Mouse (Mus musculus) CH12.LX (cell line): ENCODE results near the gene Camta1. TPM values are rescaled to one million over a fixed set of nuclear protein-coding genes. Genes with fewer than 3 reads are reported as not detected.

Source experiments
- DNase-seq: peaks from one replicate; pipeline ENCODE4 v3.0.0-alpha.2; 2013; ENCODE audit errors: extremely low read depth
- H3K27ac ChIP-seq: 2 replicates; pipeline ENCODE4 v1.5.1; 2012; ENCODE audit warnings: low read depth, mild to moderate bottlenecking, control low read depth, moderate library complexity; ENCODE audit not compliant: insufficient read depth
- H3K27me3 ChIP-seq: replicated peaks from 2 replicates; pipeline ENCODE3; 2012; ENCODE audit warnings: inconsistent platforms
- H3K36me3 ChIP-seq, 2 experiments: replicated peaks in 1 of 2; 2 replicates each; pipeline versions ENCODE3 to v1.6.1; 2012; ENCODE audit warnings: inconsistent platforms in 1 of 2, low read length in 1 of 2, mild to moderate bottlenecking in 1 of 2, mixed read lengths in 1 of 2, moderate library complexity in 1 of 2; ENCODE audit not compliant: control insufficient read depth in 1 of 2, insufficient read depth in 1 of 2
- H3K4me1 ChIP-seq, 2 experiments: 2 replicates each; pipeline ENCODE4 v1.6.1; 2012; ENCODE audit warnings: inconsistent platforms in 1 of 2, moderate library complexity in 1 of 2; ENCODE audit not compliant: insufficient read depth in 2 of 2, control insufficient read depth in 1 of 2
- H3K4me2 ChIP-seq: 2 replicates; pipeline ENCODE4 v1.6.1; 2012; ENCODE audit warnings: low read depth, mild to moderate bottlenecking, control low read depth; ENCODE audit not compliant: poor library complexity, insufficient read depth, severe bottlenecking
- H3K4me3 ChIP-seq, 3 experiments: fragments of 150-350 bp in 1 of 3; sonication (generic) in 1 of 3; replicated peaks in 1 of 3; 2 replicates each; pipeline versions ENCODE3 to v1.5.1; 2011 to 2012; ENCODE audit warnings: low read depth in 2 of 3, low read length in 2 of 3, mild to moderate bottlenecking in 2 of 3, moderate library complexity in 2 of 3, control low read depth in 1 of 3, improper control_type of control experiment in 1 of 3, inconsistent platforms in 1 of 3, mixed read lengths in 1 of 3; ENCODE audit not compliant: poor library complexity in 1 of 3
- H3K79me2 ChIP-seq: replicated peaks from 2 replicates; pipeline ENCODE4 v1.6.1; 2012; ENCODE audit warnings: mild to moderate bottlenecking, moderate library complexity; ENCODE audit not compliant: control insufficient read depth, poor library complexity, insufficient read depth, severe bottlenecking; ENCODE audit errors: extremely low read depth
- H3K9ac ChIP-seq: 2 replicates; pipeline ENCODE4 v1.6.1; 2012; ENCODE audit warnings: low read depth, mild to moderate bottlenecking, control low read depth, moderate library complexity; ENCODE audit not compliant: insufficient read depth
- H3K9me3 ChIP-seq: replicated peaks from 2 replicates; pipeline ENCODE3; 2012; ENCODE audit warnings: low read length, inconsistent platforms, mixed read lengths
- BHLHE40 ChIP-seq: IDR thresholded peaks from 2 replicates; pipeline ENCODE4 v1.6.1; 2011; ENCODE audit warnings: mild to moderate bottlenecking, low read depth, low read length, improper control_type of control experiment
- CHD2 ChIP-seq: IDR thresholded peaks from 2 replicates; pipeline ENCODE4 v1.6.1; 2011; ENCODE audit warnings: low read length, improper control_type of control experiment
- CTCF ChIP-seq, 2 experiments: IDR thresholded peaks in 1 of 2; conservative IDR thresholded peaks in 1 of 2; 2 replicates each; pipeline ENCODE4 v1.5.1; 2011 to 2012; ENCODE audit warnings: low read depth in 2 of 2, low read length in 2 of 2, improper control_type of control experiment in 1 of 2, inconsistent platforms in 1 of 2, mild to moderate bottlenecking in 1 of 2, moderate library complexity in 1 of 2
- ELF1 ChIP-seq: IDR thresholded peaks from 2 replicates; pipeline ENCODE4 v1.6.1; 2014; ENCODE audit warnings: low read depth, mild to moderate bottlenecking, inconsistent platforms, low read length, improper control_type of control experiment
- EP300 ChIP-seq: IDR thresholded peaks from 2 replicates; pipeline ENCODE4 v1.6.1; 2011; ENCODE audit warnings: low read length, improper control_type of control experiment
- HCFC1 ChIP-seq: IDR thresholded peaks from 2 replicates; pipeline ENCODE4 v1.6.1; 2012; ENCODE audit warnings: low read depth, mild to moderate bottlenecking, inconsistent platforms, low read length, improper control_type of control experiment
- JUN ChIP-seq: IDR thresholded peaks from 2 replicates; pipeline ENCODE4 v1.6.1; 2011; ENCODE audit warnings: low read depth, mild to moderate bottlenecking, low read length, improper control_type of control experiment, moderate library complexity; ENCODE audit not compliant: insufficient read depth
- MAFK ChIP-seq: IDR thresholded peaks from 2 replicates; pipeline ENCODE4 v1.6.1; 2011; ENCODE audit warnings: low read length, improper control_type of control experiment; ENCODE audit not compliant: insufficient replicate concordance
- MXI1 ChIP-seq: IDR thresholded peaks from 2 replicates; pipeline ENCODE4 v1.6.1; 2011; ENCODE audit warnings: mild to moderate bottlenecking, low read depth, low read length, improper control_type of control experiment
- NELFE ChIP-seq: IDR thresholded peaks from 2 replicates; pipeline ENCODE4 v1.6.1; 2011; ENCODE audit warnings: low read depth, low read length, improper control_type of control experiment
- NRF1 ChIP-seq: IDR thresholded peaks from 2 replicates; pipeline ENCODE4 v1.6.1; 2014; ENCODE audit warnings: low read depth, mild to moderate bottlenecking, inconsistent platforms, low read length, improper control_type of control experiment, moderate library complexity
- POLR2AphosphoS2 ChIP-seq: IDR thresholded peaks from 2 replicates; pipeline ENCODE4 v1.6.1; 2011; ENCODE audit warnings: low read depth, low read length, improper control_type of control experiment
- SIN3A ChIP-seq: IDR thresholded peaks from 2 replicates; pipeline ENCODE4 v1.6.1; 2012; ENCODE audit warnings: low read length, improper control_type of control experiment, inconsistent platforms
- SMC3 ChIP-seq: IDR thresholded peaks from 2 replicates; pipeline ENCODE4 v1.6.1; 2011; ENCODE audit warnings: low read depth, low read length, improper control_type of control experiment
- TBP ChIP-seq: conservative IDR thresholded peaks from 2 replicates; pipeline ENCODE4 v1.6.1; 2011; ENCODE audit warnings: low read depth, low read length, improper control_type of control experiment
- UBTF ChIP-seq: IDR thresholded peaks from 2 replicates; pipeline ENCODE4 v1.6.1; 2012; ENCODE audit warnings: low read depth, mild to moderate bottlenecking, inconsistent platforms, low read length, improper control_type of control experiment, moderate library complexity
- ZC3H11A ChIP-seq: IDR thresholded peaks from 2 replicates; pipeline ENCODE4 v1.6.1; 2012; ENCODE audit warnings: low read depth, mild to moderate bottlenecking, inconsistent platforms, low read length, improper control_type of control experiment
- ZMIZ1 ChIP-seq: IDR thresholded peaks from 2 replicates; pipeline ENCODE4 v1.6.1; 2012; ENCODE audit warnings: low read depth, mild to moderate bottlenecking, inconsistent platforms, low read length, improper control_type of control experiment
- ZNF384 ChIP-seq: IDR thresholded peaks from 2 replicates; pipeline ENCODE4 v1.6.1; 2012; ENCODE audit warnings: low read depth, low read length, improper control_type of control experiment, inconsistent platforms
- dilution Hi-C: fragments of 300-500 bp; cut with MboI; formaldehyde crosslinking; loops from 2 replicates; pipeline ENCODE4 v1.14.3; 2020; ENCODE audit warnings: low sequenced_read_pairs; ENCODE audit not compliant: extremely low pct_unique_long_range_greater_than_20kb, extremely low pct_ligation_motif_present
- in situ Hi-C: fragments of 300-500 bp; cut with MboI; formaldehyde crosslinking; loops from 3 replicates; pipeline ENCODE4 v1.14.3; 2019; ENCODE audit warnings: low sequenced_read_pairs, low pct_ligation_motif_present, low pct_unique_long_range_greater_than_20kb, mixed read lengths
- polyA plus RNA-seq: library from polyadenylated mRNA; unstranded; fragments of >175 nt; gene quantifications from 2 replicates; pipeline ENCODE4 v1.2.1, GENCODE M21; 2012; ENCODE audit warnings: low read depth; ENCODE audit not compliant: insufficient read length
- total RNA-seq, 2 experiments: library from RNA; depleted of rRNA; stranded (reverse); fragments of 300-350 nt in 1 of 2; fragments of >200 nt in 1 of 2; gene quantifications; 2 replicates each; pipeline ENCODE4 v1.2.3; 2012 to 2014

Gene Camta1
- total and polyA plus RNA-seq, 3 experiments: 9.9 to 32.5 (median 15.3) TPM

- Histone ChIP-seq H3K4me1 (no peaks in the 10 kb centered on the region), H3K9me3 (peaks cover 96% of the 10 kb centered on the region), H3K36me3 (no peaks in the 10 kb centered on the region), H3K27ac (no peak overlapping the region), H3K79me2 (no peaks in the 10 kb centered on the region), H3K4me3 (no peak overlapping the region), H3K27me3 (no peaks in the 10 kb centered on the region), H3K9ac (no peak overlapping the region), H3K4me2 (no peak overlapping the region)
- dilution Hi-C loops: no loop called here
- no peak for TF ChIP-seq ZC3H11A
- TF ChIP-seq NELFE: no peak
- TF ChIP-seq POLR2AphosphoS2: no peak
- no peak for TF ChIP-seq BHLHE40
- no peak for TF ChIP-seq UBTF
- no peak for DNase-seq
- in situ Hi-C loops: no loop called here
Measured at GRCm38 (mm10) chr4:151415376-151415775, 446.3 kb downstream of the Camta1 start.

DNA sequence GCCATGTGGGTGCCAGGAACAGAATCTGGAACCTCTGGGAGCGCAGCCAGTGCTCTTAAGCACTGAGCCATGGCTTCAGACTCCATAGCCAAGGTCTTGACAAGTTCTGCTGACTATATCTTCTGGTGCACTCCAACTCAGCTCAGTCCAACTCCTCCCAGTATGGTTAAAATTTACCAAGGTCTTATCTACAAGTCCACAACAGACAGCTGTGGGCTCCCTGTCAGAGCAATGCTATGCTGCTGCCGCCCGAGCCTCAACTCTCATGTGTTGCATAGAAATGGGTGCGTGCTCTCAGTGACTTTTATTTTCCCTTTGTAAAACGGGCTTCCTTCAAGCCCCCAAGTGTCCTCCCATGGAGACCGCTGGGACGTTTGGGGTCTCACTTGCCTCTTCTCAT lies 446.7 kb downstream of the Camta1 start:
- TF ChIP-seq ZNF384 (no peak), POLR2AphosphoS2 (no peak), SIN3A (no peak), CTCF (conservative IDR thresholded peaks at IDR 0.05 in 1 of 2, IDR thresholded peaks at IDR 0.05 in 1 of 2; ENCODE audit: low read depth in 2 of 2, low read length in 2 of 2) (no peak), EP300 (no peak), SMC3 (no peak), TBP (no peak), NRF1 (no peak), ELF1 (no peak), ZMIZ1 (no peak), MAFK (no peak), MXI1 (no peak), CHD2 (no peak), JUN (no peak), HCFC1 (no peak)
- Histone ChIP-seq H3K4me2 (no peak overlapping the region), H3K27me3 (no peaks in the 10 kb centered on the region), H3K9ac (no peak overlapping the region), H3K4me3 (no peak overlapping the region), H3K36me3 (no peaks in the 10 kb centered on the region), H3K79me2 (no peaks in the 10 kb centered on the region), H3K9me3 (peaks cover 94% of the 10 kb centered on the region), H3K4me1 (no peaks in the 10 kb centered on the region), H3K27ac (no peak overlapping the region)
- DNase-seq: no peak
- in situ Hi-C loops (no loop called here), dilution Hi-C loops (no loop called here)
